Mouse (Mus musculus) intestine, embryonic 16.5 days (tissue): ENCODE data around the gene Slc45a3. TPM values are rescaled to one million over a fixed set of nuclear protein-coding genes. Genes with fewer than 3 reads are reported as not detected.

ENCODE experiments used
- ATAC-seq: fragments of 200-750 bp; cut with Nextera tagmentation; 2 replicates; pipeline ENCODE4 v1.8.0; 2017; ENCODE audit warnings: moderate TSS enrichment, moderate library complexity
- H3K27ac ChIP-seq: fragments of 300-500 bp; sonication (generic); 2 replicates; pipeline ENCODE4 v1.5.1; 2014; ENCODE audit warnings: mild to moderate bottlenecking, low read length
- H3K27me3 ChIP-seq: fragments of 300-500 bp; sonication (generic); replicated peaks from 2 replicates; pipeline ENCODE4 v1.6.1; 2014; ENCODE audit warnings: low read length, control low read depth, mixed read lengths; ENCODE audit not compliant: control insufficient read depth, insufficient read depth
- H3K36me3 ChIP-seq: fragments of 300-500 bp; sonication (generic); 2 replicates; pipeline ENCODE4 v1.6.1; 2014; ENCODE audit warnings: low read length, control low read depth; ENCODE audit not compliant: control insufficient read depth, insufficient read depth
- H3K4me1 ChIP-seq: fragments of 300-500 bp; sonication (generic); 2 replicates; pipeline ENCODE4 v1.6.1; 2014; ENCODE audit warnings: low read length, control low read depth, mixed read lengths; ENCODE audit not compliant: control insufficient read depth, insufficient read depth
- H3K4me2 ChIP-seq: fragments of 300-500 bp; sonication (generic); 2 replicates; pipeline ENCODE4 v1.6.1; 2014; ENCODE audit warnings: low read depth, low read length, control low read depth
- H3K4me3 ChIP-seq: fragments of 300-500 bp; sonication (generic); 2 replicates; pipeline ENCODE4 v1.5.1; 2014; ENCODE audit warnings: mild to moderate bottlenecking, low read length
- H3K9ac ChIP-seq: fragments of 300-500 bp; sonication (generic); 2 replicates; pipeline ENCODE4 v1.6.1; 2014; ENCODE audit warnings: low read depth, low read length
- H3K9me3 ChIP-seq: fragments of 300-500 bp; sonication (generic); 2 replicates; pipeline ENCODE4 v1.6.1; 2016; ENCODE audit warnings: low read length, control low read depth; ENCODE audit not compliant: control insufficient read depth
- WGBS: fragments of 180-500 bp; shearing (Covaris S2); extraction: QIAGEN DNeasy Blood & Tissue Kit; methylation state at CpG from one replicate; pipeline ENCODE4 v1.1.7; 2014; 5-methylcytosine and 5-hydroxymethylcytosine counted together
- polyA plus RNA-seq: library from polyadenylated mRNA; unstranded; fragments of >200 nt; fragmentation: Nextera tagmentation; extraction: Ambion mirVana; gene quantifications from 2 replicates; pipeline ENCODE4 v1.2.1, GENCODE M21; 2015

The Slc45a3 gene
- polyA plus RNA-seq: 2.5 and 2.9 TPM in 2 replicates

- Histone ChIP-seq H3K4me3 (peak within 1 kb of the TSS; percentile 72), H3K9me3 (no peaks in the 10 kb centered on the region), H3K27me3 (peaks cover 21% of the 10 kb centered on the region; the same call in 1 of the 2 replicates), H3K36me3 (no peaks in the 10 kb centered on the region), H3K4me1 (peaks cover 4% of the 10 kb centered on the region), H3K27ac (no peak within 1 kb of the TSS), H3K9ac (peak within 1 kb of the TSS; percentile 67), H3K4me2 (peak within 1 kb of the TSS; percentile 99)
- WGBS: under 1% methylated on average over 33 of the region's 35 CpGs
- peak; percentile 69 for ATAC-seq
Measured at GRCm38 (mm10) chr1:131962606-131963084, at the start of gene Slc45a3. Gene Slc45a3, plus strand, starts transcription at chr1:131962967.

- Histone ChIP-seq H3K27ac (no peak overlapping the region), H3K4me3 (no peak overlapping the region), H3K27me3 (no peaks in the 10 kb centered on the region), H3K4me1 (peaks cover 7% of the 10 kb centered on the region; the same call in 1 of the 2 replicates), H3K36me3 (peaks cover 3% of the 10 kb centered on the region; the same call in 1 of the 2 replicates), H3K9me3 (no peaks in the 10 kb centered on the region), H3K9ac (no peak overlapping the region), H3K4me2 (no peak overlapping the region)
- WGBS: 61% methylated on average over 6 of the region's 6 CpGs
- no peak for ATAC-seq
Measured at GRCm38 (mm10) chr1:131917634-131918033, 45.1 kb upstream of the Slc45a3 start.

DNA sequence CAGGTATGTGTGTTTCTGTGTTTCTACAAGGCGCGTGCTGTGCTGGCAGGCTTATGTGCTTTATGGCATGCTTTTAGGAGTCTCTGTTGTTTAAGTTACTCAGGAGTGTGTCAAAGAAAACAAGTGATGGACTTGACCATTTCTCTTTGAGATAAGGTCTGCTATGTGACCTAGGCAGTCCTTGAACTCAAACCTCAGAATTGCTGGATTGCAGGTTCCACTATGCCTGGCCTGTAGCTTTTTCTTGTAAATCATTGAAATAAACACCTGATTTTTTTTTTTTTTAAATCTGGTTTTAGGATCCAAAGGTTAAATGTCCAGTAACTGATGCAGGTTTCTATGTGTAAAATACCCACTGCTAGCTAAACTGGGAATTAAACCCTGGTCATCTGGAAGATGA, 43.7 kb upstream of the Slc45a3 start:
- 96% methylated on average over 2 of the region's 2 CpGs for WGBS
- ATAC-seq: no peak
- Histone ChIP-seq H3K4me3 (no peak overlapping the region), H3K9ac (no peak overlapping the region), H3K27me3 (no peaks in the 10 kb centered on the region), H3K27ac (no peak overlapping the region), H3K4me2 (no peak overlapping the region), H3K36me3 (peaks cover 3% of the 10 kb centered on the region; the same call in 1 of the 2 replicates), H3K4me1 (peaks cover 4% of the 10 kb centered on the region; the same call in 1 of the 2 replicates), H3K9me3 (no peaks in the 10 kb centered on the region)

- Histone ChIP-seq H3K4me2 (no peak overlapping the region), H3K4me3 (no peak overlapping the region), H3K36me3 (peaks cover 11% of the 10 kb centered on the region), H3K9ac (no peak overlapping the region), H3K27ac (no peak overlapping the region), H3K4me1 (peaks cover 4% of the 10 kb centered on the region; the same call in 1 of the 2 replicates), H3K9me3 (no peaks in the 10 kb centered on the region), H3K27me3 (no peaks in the 10 kb centered on the region)
- ATAC-seq: no peak
- 85% methylated on average over 3 of the region's 3 CpGs for WGBS
Measured at GRCm38 (mm10) chr1:131922100-131922499, 40.7 kb upstream of the Slc45a3 start.

- H3K36me3 ChIP-seq: peaks cover 15% of the 10 kb centered on the region
- H3K4me2 ChIP-seq: no peak overlapping the region
- H3K9ac ChIP-seq: no peak overlapping the region
- 65% methylated on average over 2 of the region's 2 CpGs for WGBS
- no peaks in the 10 kb centered on the region for H3K27me3 ChIP-seq
- H3K4me1 ChIP-seq: no peaks in the 10 kb centered on the region
- ATAC-seq: no peak
- H3K27ac ChIP-seq: no peak overlapping the region
- no peaks in the 10 kb centered on the region for H3K9me3 ChIP-seq
- no peak overlapping the region for H3K4me3 ChIP-seq
Measured at GRCm38 (mm10) chr1:131933471-131933870, 29.3 kb upstream of the Slc45a3 start.

DNA sequence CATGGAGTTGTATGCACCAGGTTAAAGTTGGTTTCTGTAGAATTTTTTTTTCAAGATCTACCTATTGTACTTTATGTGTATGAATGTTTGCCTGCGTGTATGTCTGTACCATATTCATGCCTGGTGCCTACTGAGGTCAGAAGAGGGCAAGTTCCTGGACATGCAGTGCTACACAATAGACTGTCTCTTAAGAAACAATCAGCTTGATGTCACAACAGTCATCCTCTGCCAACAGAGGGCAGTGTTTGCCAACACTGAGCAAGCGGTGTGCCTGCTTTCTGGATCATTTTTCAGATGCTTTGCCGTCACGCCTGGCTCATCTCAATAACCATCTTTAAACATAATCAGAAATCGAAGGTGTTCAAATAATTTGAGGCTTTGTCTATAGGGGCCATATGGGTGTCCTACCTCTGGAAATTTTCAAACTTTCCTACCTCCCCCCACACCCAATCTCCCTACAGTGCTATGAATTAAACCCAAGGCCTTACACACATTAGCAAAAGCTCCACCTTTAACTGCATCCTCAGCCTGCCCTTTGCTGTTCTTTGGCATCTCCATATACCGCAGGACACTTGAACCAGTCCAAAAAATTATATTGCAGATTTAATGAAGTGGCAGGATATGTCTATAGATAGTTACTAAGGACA, 25.0 kb upstream of the Slc45a3 start:
- no peak overlapping the region for H3K27ac ChIP-seq
- H3K4me2 ChIP-seq: no peak overlapping the region
- H3K27me3 ChIP-seq: no peaks in the 10 kb centered on the region
- H3K9me3 ChIP-seq: no peaks in the 10 kb centered on the region
- no peak overlapping the region for H3K4me3 ChIP-seq
- no peak overlapping the region for H3K9ac ChIP-seq
- 57% methylated on average over 6 of the region's 6 CpGs for WGBS
- H3K36me3 ChIP-seq: 0 out of 2 replicates have a peak, but pooled peaks cover 4% of the 10 kb centered on the region
- peak; percentile 43; the same call in 1 of the 2 replicates for ATAC-seq
- no peaks in the 10 kb centered on the region for H3K4me1 ChIP-seq

- no peak overlapping the region for H3K4me3 ChIP-seq
- WGBS: 47% methylated on average over 1 of the region's 1 CpGs
- H3K27me3 ChIP-seq: no peaks in the 10 kb centered on the region
- no peak overlapping the region for H3K4me2 ChIP-seq
- no peak overlapping the region for H3K27ac ChIP-seq
- H3K9me3 ChIP-seq: no peaks in the 10 kb centered on the region
- H3K9ac ChIP-seq: no peak overlapping the region
- H3K36me3 ChIP-seq: 0 out of 2 replicates have a peak, but pooled peaks cover under 1% of the 10 kb centered on the region
- no peak for ATAC-seq
- H3K4me1 ChIP-seq: no peaks in the 10 kb centered on the region
Measured at GRCm38 (mm10) chr1:131938811-131939210, 24.0 kb upstream of the Slc45a3 start.

- ATAC-seq: no peak
- Histone ChIP-seq H3K9me3 (no peaks in the 10 kb centered on the region), H3K4me2 (no peak overlapping the region), H3K27me3 (no peaks in the 10 kb centered on the region), H3K4me3 (no peak overlapping the region), H3K9ac (no peak overlapping the region), H3K36me3 (no peaks in the 10 kb centered on the region), H3K4me1 (peaks cover 4% of the 10 kb centered on the region; the same call in 1 of the 2 replicates), H3K27ac (no peak overlapping the region)
- WGBS: 62% methylated on average over 2 of the region's 2 CpGs
Measured at GRCm38 (mm10) chr1:131940711-131941244, 22.0 kb upstream of the Slc45a3 start.

- Histone ChIP-seq H3K4me2 (no peak overlapping the region), H3K9me3 (no peaks in the 10 kb centered on the region), H3K4me1 (peaks cover 7% of the 10 kb centered on the region), H3K27ac (no peak overlapping the region), H3K36me3 (no peaks in the 10 kb centered on the region), H3K9ac (no peak overlapping the region), H3K4me3 (no peak overlapping the region), H3K27me3 (no peaks in the 10 kb centered on the region)
- 91% methylated on average over 1 of the region's 1 CpGs for WGBS
- no peak for ATAC-seq
Measured at GRCm38 (mm10) chr1:131941501-131941900, 21.3 kb upstream of the Slc45a3 start.
